Mouse (Mus musculus) heart, embryonic 14.5 days (tissue): Measurements from ENCODE around the gene Yipf2. TPM values are rescaled to one million over a fixed set of nuclear protein-coding genes. Genes with fewer than 3 reads are reported as not detected.
"Not testable (repeated sequence)": the region's sequence is repeated elsewhere in the genome, so short reads cannot be mapped to it uniquely, and the experiment has no call there.

Experiments used
- ATAC-seq: fragments of 200-750 bp; cut with Nextera tagmentation; 2 replicates; pipeline ENCODE4 v1.8.0; 2017; ENCODE audit warnings: low read depth, moderate TSS enrichment; ENCODE audit not compliant: insufficient number of reproducible peaks, insufficient read depth, low FRiP score
- H3K27ac ChIP-seq, 2 experiments: fragments of 200-500 bp in 1 of 2; fragments of 300-500 bp in 1 of 2; sonication (generic) in 1 of 2; replicated peaks in 1 of 2; 2 replicates each; pipeline ENCODE4 v1.5.1; 2012 to 2014; ENCODE audit warnings: low read depth in 2 of 2, low read length in 2 of 2, control low read depth in 1 of 2, mild to moderate bottlenecking in 1 of 2, mixed read lengths in 1 of 2; ENCODE audit not compliant: control insufficient read depth in 1 of 2, insufficient read depth in 1 of 2
- H3K27me3 ChIP-seq: fragments of 300-500 bp; sonication (generic); 2 replicates; pipeline ENCODE4 v1.6.1; 2014; ENCODE audit warnings: mild to moderate bottlenecking, low read length, control low read depth; ENCODE audit not compliant: control insufficient read depth, insufficient read depth
- H3K36me3 ChIP-seq: fragments of 300-500 bp; sonication (generic); 2 replicates; pipeline ENCODE4 v1.6.1; 2014; ENCODE audit warnings: mild to moderate bottlenecking, control low read depth, low read length, mixed read lengths; ENCODE audit not compliant: control insufficient read depth, insufficient read depth
- H3K4me1 ChIP-seq, 2 experiments: fragments of 200-500 bp in 1 of 2; fragments of 300-500 bp in 1 of 2; sonication (generic) in 1 of 2; 2 replicates each; pipeline ENCODE4 v1.6.1; 2012 to 2014; ENCODE audit warnings: low read length in 2 of 2, control low read depth in 1 of 2, mixed read lengths in 1 of 2; ENCODE audit not compliant: control insufficient read depth in 2 of 2, insufficient read depth in 2 of 2
- H3K4me2 ChIP-seq: fragments of 300-500 bp; sonication (generic); 2 replicates; pipeline ENCODE4 v1.6.1; 2014; ENCODE audit warnings: mild to moderate bottlenecking, low read length
- H3K4me3 ChIP-seq, 2 experiments: fragments of 200-500 bp in 1 of 2; fragments of 300-500 bp in 1 of 2; sonication (generic) in 1 of 2; 2 replicates each; pipeline ENCODE4 v1.5.1; 2012 to 2014; ENCODE audit warnings: low read length in 2 of 2, mild to moderate bottlenecking in 2 of 2, control low read depth in 1 of 2, low read depth in 1 of 2, moderate library complexity in 1 of 2; ENCODE audit not compliant: control insufficient read depth in 1 of 2, insufficient read depth in 1 of 2
- H3K9ac ChIP-seq: fragments of 300-500 bp; sonication (generic); 2 replicates; pipeline ENCODE4 v1.6.1; 2014; ENCODE audit warnings: mild to moderate bottlenecking, low read length
- H3K9me3 ChIP-seq: fragments of 300-500 bp; sonication (generic); 2 replicates; pipeline ENCODE4 v1.6.1; 2016; ENCODE audit warnings: low read length, control low read depth; ENCODE audit not compliant: control insufficient read depth
- WGBS: fragments of 180-500 bp; shearing (Covaris S2); extraction: QIAGEN DNeasy Blood & Tissue Kit; methylation state at CpG from one replicate; pipeline ENCODE4 v1.1.7; 2014; 5-methylcytosine and 5-hydroxymethylcytosine counted together
- microRNA counts: library from miRNA; unstranded; fragments of <30 nt; microRNA quantifications from one replicate; lab custom pipeline; 2016
- microRNA-seq: library from miRNA; unstranded; fragments of <30 nt; microRNA quantifications from one replicate; pipeline ENCODE4, GENCODE M21; 2016
- polyA plus RNA-seq: library from polyadenylated mRNA; unstranded; fragments of >200 nt; fragmentation: Nextera tagmentation; extraction: Ambion mirVana; gene quantifications from 2 replicates; pipeline ENCODE4 v1.2.1, GENCODE M21; 2014

Gene Yipf2
- polyA plus RNA-seq, 1 experiment from 2014 or later, result 11.5 TPM

GRCm38 (mm10) chr9:21545351-21545915, 47.2 kb downstream of the Yipf2 start:
- Histone ChIP-seq H3K27me3 (no peaks in the 10 kb centered on the region), H3K9me3 (no peaks in the 10 kb centered on the region), H3K4me1 (peaks cover 7 to 13% of the 10 kb centered on the region in 2 experiments), H3K9ac (peak overlapping the region; percentile 73), H3K27ac (peak overlapping the region; percentile 98 to 99), H3K36me3 (peaks cover 5% of the 10 kb centered on the region; the same call in 1 of the 2 replicates), H3K4me3 (peak overlapping the region; percentile 80 to 95), H3K4me2 (peak overlapping the region; percentile 74)
- peak; percentile 11; the same call in 1 of the 2 replicates for ATAC-seq
- WGBS, result 16% methylated on average over 9 of the region's 9 CpGs

DNA sequence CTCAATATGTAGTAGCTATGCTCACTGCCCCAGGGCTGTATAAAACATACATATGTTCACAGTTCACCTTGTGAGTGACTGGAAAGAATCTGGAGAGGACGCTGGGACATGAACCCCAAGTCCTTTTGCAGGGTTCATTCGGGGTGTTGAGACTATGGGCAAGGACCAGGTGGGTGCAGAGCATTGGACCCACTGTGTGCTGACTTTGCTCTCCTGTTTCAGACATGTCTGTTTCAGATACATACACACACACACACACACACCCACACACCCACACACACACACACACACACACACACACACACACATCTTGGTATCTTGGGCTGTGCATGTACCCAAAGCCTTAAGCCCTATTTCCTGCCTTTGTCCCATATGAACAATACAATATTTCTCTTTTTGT, 50.6 kb downstream of the Yipf2 start:
- not testable (repeated sequence) for H3K27me3 ChIP-seq, H3K27ac ChIP-seq, H3K9me3 ChIP-seq, H3K9ac ChIP-seq, H3K36me3 ChIP-seq, H3K4me2 ChIP-seq, ATAC-seq, H3K4me3 ChIP-seq
- H3K4me1 ChIP-seq, result peaks cover 3 to 12% of the 10 kb centered on the region in 2 experiments; a peak in 3 of 4 replicates
- WGBS, result 84% methylated on average over 2 of the region's 2 CpGs

- no peaks in the 10 kb centered on the region for H3K36me3 ChIP-seq
- H3K4me3 ChIP-seq, result no peak overlapping the region
- H3K9me3 ChIP-seq, result no peaks in the 10 kb centered on the region
- no peaks in the 10 kb centered on the region for H3K27me3 ChIP-seq
- H3K27ac ChIP-seq, result no peak overlapping the region
- H3K4me1 ChIP-seq, result peaks cover under 1 to 6% of the 10 kb centered on the region in 2 experiments; a peak in 3 of 4 replicates
- 53% methylated on average over 7 of the region's 7 CpGs for whole genome bisulfite sequencing
- no peak overlapping the region for H3K4me2 ChIP-seq
- ATAC-seq, result no peak
- no peak overlapping the region for H3K9ac ChIP-seq
Measured at GRCm38 (mm10) chr9:21539981-21540753, 52.5 kb downstream of the Yipf2 start.

MicroRNA genes within 50 kb of the gene (microRNA counts, 519-probe panel; counts per million panel counts)
- 322 counts per million, percentile 70 among the panel's probes with 10 or more counts for microRNA mmu-miR-1946b (lab: Ali Mortazavi, UCI)

Small RNA genes within 50 kb of the gene (microRNA-seq; reads per million reads assigned to microRNA genes)
- not detected for gene Mir1946b

Other genes starting within 250 kb of the Yipf2 start
- gene Ilf3, start 225.0 kb downstream of the Yipf2 start, polyA plus RNA-seq, result 103 and 109 TPM in 2 replicates
- 22.7 and 24.3 TPM in 2 replicates for gene Qtrt1, start 181.0 kb downstream of the Yipf2 start, polyA plus RNA-seq
- 57.1 and 58.2 TPM in 2 replicates for gene Dnm2, start 167.9 kb downstream of the Yipf2 start, polyA plus RNA-seq
- gene Tmed1, start 82.6 kb downstream of the Yipf2 start, polyA plus RNA-seq, result 77.5 and 81.4 TPM in 2 replicates
- gene AB124611, start 66.7 kb downstream of the Yipf2 start, polyA plus RNA-seq, result 2.4 and 2.9 TPM in 2 replicates
- gene Carm1, start 45.9 kb downstream of the Yipf2 start, polyA plus RNA-seq, result 38.1 and 41.0 TPM in 2 replicates
- gene Timm29, start 106 bp downstream of the Yipf2 start, polyA plus RNA-seq, result 38.1 and 40.0 TPM in 2 replicates
- 51.1 and 52.8 TPM in 2 replicates for gene Smarca4, start 23.3 kb upstream of the Yipf2 start, polyA plus RNA-seq
- gene Ldlr, start 130.7 kb upstream of the Yipf2 start, polyA plus RNA-seq, result 7.3 and 10.8 TPM in 2 replicates
- gene Spc24, start 167.5 kb upstream of the Yipf2 start, polyA plus RNA-seq, result 82.9 and 97.9 TPM in 2 replicates
- 11.1 and 11.6 TPM in 2 replicates for gene Kank2, start 205.9 kb upstream of the Yipf2 start, polyA plus RNA-seq
- 1.4 and 1.6 TPM in 2 replicates for gene Angptl8, start 242.7 kb upstream of the Yipf2 start, polyA plus RNA-seq